Mouse (Mus musculus): ENCODE data around the gene Nfix.

Gene Nfix

DNA sequence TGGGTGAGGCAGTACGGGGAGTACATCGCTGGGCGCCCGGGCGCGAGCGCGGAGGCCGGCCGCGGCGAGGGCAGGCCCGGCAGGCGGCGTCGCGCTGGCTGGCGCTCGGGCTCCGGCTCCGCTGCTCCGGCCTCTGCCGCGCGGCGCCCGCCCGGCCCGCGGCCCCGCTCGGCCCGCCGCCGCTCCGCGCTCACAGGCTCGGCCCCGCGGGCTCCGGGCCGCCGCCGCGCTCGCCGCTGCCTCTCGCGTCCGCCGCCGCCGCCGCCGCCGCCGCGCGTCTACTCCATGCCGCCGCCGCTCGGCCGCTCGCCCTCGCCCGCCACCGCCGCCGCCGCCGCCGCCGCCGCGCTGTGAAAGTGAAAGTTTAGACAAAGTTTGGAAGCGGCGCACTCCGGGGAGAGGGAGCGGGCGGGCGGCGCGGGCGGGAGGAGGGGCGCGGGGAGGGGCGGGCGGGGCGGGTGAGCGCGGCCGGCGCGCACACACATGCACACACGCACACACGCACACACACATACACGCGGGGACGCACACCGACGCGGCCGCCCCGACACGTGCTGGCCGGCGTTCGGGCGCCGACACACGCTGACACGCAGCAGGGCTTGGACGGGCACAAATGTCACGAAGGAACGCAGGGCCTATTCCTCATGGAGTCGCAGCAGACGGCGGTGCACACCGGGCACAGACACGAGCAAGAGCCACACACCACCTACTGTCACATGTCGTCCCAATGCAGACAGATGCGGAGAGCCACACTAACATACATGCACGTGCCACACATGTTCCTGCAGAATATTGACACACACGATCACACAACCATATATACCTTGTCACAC, at the start of gene Nfix:
Gene Nfix (minus strand): TSS at position 346 of the 833 bp plus-strand sequence.
- DNase-seq, result peak; percentile 76 to 87

DNA sequence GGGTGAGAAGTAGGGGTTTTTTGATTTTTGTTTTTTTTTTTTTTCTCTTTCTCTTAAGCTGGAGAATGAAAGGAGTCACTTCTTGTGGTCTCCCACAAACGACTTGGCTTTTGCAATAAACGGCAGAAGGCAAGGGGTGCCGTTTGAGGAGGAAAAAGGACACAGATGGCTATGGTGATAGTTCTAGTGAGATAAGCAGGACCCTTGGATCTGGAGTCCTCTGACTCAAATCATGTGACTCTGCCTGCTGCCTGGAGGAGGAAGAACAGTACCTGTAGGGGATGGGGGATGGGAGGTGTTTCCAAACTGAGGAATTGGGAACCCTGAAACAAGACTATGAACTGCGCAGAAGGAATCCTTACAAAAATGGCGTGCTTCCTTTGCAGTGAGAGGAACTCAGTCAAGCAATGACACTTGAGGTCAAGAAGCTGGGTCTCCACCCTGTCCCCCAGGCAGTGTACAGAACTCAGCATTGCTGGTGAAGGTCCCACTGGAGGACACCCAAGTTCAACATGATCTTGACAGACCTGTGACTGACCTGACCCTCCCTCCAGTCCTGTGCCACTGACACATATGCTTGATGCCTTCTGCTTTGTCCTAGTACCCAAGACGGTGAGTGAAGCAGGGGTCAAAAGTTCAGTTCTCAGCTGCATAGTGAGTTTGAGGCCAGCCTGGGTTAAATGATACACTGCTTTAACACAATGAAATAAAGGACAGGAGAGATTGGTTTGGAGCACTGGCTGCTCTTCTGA, 47.7 kb upstream of the Nfix start:
- peak in 1 of 2 experiments; percentile 34 for DNase-seq

DNA sequence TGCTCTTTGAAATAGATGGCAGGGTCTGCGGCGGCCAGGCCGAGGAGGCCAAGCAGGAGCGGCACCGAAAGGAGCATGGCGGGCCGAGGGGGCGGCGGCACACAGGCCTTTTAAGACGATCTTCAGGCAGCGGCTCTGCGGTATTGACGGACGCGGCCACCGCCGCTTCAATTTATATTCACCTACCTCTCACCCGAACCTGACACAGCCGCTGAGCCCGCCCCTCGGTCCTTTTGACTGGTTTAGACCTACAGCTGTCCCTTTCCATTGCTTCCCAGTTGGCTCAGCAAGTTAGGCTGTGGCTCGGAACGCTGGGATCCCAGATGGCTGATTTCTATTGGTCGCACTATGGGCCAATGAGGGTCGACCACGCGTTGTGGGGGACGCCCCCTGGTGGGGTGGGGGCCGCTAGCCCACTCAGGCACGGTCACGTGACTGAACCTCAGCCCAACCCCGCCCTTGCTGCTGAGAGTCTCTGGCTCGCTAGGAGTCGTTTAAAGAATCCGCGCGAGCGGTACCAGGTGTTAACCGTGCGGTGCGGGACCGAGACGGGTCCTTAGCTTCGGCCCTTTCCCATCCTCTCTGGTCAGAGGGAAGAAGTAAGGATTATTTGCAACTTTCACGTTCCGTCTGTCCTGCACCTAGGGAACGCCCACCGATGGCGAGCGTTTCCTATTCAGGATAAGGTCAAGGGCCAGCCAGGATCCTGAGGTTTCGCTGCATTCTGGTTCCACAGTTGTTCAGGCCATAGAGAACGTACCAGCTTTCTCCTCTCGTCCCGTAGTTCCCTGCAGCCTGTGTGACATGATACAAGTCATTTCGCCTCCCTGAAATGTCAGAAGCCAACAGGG, 46.8 kb upstream of the Nfix start, which contains the start of gene Calr:
Gene Calr (minus strand): TSS at position 213 of the 851 bp plus-strand sequence.
- peak; percentile 99 to 100 for DNase-seq

DNA sequence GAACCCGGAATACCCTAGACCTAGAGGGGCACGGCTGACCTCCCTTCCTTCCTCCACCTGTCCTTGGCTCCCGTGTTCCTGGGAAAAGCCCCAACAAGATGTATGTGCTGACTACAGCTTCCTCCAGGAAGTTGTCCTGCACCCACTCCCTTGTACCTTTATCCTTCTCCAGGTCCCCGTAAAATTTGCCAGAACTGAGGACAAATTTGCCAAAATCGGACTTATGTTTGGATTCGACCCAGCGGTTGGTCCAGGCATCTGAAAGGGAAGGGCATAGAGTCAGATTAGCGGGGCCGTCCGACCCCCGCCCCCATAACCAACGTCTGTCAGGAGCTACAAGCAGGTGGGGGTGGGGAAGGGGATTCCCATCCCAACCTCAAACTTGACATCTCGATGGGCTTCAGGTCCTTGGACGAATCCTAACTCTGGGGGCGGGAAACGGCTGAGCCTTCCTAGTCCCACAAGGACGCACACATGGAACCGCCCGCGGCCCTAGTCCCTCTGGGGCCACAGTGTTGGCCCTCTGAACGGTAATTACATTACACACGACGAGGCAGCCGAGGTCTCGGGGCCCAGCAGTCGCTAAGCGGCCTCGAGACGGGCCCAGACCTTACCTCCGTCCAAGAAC, 46.1 kb upstream of the Nfix start:
- no peak for DNase-seq

DNA sequence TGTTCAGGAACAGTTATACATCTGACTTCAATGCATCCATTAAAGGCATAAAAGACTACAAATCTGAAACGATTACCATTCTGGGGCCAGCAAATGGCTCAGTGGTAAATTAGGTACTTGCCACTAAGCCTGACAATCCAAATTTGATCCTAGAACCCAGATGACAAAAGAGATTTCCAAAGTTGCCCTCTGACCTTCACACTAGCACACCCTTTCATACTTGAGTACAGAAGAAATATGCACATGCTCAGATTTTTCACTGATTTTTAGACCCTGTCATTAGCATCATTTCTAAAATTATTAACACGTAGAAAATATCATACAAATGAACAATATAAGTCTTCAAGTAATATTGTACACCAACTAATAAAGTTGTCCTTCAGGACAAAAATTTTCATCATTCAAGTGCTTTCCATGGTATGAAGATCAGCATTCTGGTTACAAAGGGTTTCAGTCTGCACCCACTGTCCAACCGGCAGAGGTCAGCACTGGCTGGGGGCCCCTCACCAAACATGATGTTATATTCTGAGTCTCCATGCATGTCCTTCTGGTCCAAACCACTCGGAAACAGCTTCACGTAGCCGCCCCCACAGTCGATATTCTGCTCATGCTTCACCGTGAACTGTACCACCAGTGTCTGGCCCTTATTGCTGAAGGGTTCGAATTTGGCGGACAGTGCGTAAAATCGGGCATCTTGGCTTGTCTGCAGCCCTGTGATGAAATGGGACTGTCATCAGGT, 45.4 kb upstream of the Nfix start:
- peak; percentile 45 to 66 for DNase-seq

DNA sequence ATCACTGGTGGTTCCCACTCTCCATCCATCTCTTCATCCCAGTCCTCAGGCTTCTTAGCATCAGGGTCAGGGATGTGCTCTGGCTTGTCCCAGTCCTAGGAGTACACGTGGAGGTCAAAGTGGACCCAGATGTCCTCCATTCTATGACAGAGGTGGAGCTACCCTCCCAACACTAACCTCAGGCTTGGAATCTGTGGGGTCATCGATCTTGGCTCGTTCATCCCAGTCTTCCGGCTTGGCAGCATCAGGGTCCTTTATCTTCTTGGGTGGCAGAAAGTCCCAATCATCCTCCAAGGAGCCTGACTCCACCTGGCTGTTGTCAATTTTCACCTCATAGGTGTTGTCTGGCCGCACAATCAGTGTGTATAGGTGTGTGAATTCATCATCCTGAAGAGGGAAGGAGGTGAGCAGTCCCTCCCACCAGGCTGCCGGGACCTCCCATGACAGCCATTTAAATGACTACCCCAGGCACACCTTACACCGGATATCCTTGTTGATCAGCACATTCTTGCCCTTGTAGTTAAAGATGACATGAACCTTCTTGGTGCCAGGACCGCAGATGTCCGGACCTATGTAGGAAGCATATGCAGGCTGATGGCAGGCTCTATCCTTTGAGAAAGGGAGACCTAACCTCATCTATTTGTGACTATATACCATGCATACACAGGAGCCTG, 44.4 kb upstream of the Nfix start:
- DNase-seq, result peak in 1 of 2 experiments; percentile 33

DNA sequence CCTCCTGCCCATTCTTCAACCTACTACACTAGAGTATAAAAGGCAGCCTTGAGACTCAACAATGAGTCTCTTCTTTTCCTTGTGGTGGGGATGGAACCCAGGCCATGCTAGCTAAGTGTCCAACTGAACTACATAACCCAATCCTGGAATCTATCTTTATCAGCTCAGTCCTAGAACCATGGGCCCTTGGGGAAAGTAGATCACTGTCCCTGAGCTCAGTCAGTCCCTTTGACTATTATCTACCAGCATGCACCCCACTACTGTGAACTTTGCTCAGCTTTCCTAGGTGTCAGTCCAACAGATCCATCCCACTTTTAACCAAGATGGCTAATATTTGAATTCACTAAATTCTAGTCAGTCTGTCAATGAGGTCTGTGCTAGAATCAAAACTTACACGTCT, 41.4 kb upstream of the Nfix start:
- DNase-seq, result no peak

DNA sequence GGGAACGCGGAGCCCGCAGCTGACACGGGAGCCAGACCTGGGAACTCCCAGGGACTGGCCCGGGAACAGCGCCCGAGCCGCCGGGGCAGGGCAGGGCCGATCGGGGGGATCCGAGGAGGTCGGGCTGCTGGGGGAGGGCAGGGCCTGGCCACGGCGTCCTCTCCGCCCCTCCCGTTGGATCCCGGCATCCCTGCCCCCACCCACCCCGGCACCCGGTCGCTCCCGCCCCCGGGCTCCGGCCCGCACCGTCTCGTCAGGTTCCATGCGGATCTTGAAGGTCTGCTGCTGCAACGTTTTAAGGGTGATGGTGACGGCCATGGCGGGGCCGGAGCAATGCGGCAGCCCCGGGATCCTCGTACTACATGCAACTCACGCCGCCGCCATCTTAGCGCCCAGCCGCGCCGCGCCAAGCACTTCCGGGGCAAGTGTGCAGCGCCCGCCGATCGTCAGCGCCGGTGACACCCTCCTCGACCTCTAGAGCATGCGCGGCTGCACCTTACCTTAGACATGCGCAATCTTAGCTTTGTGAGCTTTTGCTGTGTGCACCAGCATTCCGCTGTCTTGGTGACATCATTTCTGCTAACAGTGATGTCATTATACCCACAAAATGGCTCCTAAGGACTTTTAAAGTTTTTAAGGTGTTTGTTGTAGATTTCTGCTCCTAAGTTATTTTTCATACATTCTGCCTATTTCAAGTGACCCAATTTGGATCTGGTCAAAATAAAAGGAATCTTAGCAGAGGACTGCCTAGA, 40.3 kb upstream of the Nfix start, which contains the start of gene Rad23a:
Gene Rad23a (minus strand): TSS at position 418 of the 752 bp plus-strand sequence.
- peak; percentile 91 to 96 for DNase-seq

DNA sequence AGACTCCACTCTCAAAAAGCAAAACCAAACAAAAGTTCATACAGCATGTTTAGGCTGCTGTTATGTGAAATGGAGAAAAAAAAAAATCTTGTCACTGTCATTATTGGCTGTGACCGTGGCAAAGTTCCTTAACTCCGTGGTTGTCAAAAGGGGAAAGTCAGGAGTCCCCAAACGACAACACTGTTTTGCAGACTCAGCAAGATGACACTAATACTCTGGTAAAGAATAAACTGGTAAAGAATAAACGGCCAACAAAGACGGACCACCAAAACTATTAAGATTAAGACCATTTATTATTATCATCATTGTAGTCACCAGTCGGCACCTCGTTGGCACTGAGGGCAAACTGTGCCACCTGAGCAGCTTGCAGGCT, 39.7 kb upstream of the Nfix start:
- DNase-seq, result no peak

DNA sequence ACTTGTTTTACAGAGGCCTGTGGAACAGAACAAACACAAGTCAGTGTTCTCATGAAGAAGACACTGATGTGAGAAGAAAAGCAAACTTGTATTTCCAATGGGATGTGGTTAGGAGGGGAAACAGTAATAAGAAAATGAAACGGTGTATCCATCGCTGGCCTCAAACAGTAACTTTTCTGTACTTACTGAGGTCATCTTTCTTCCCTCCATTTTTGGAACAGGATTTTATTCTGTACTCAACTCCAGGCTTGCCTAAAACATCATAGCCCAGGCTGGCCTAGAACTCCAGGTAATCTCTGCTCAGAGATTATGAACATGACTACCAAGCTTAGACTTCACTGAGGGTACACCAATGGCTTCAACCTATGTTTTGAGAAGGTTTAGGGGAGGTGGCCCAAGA, 39.3 kb upstream of the Nfix start:
- DNase-seq, result no peak

DNA sequence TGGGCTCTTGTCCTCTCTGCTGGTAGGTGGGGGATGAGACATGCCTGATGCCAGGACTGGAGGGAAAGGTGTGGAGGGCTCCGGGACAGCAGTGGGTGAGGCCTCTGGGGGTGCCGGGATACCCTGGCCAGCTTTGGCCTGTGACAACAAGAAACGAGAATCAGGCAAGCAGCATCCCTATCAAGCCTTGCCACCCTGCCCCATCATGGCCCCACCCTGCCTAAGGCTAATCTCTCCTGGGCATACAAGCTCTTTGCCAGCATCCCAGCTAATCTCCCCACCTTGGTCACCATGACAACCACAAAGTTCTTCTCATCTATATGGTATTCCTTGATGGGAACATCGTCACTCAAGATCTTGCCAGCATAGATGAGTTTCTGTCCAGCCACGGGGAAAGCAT, 38.4 kb upstream of the Nfix start:
- no peak for DNase-seq

DNA sequence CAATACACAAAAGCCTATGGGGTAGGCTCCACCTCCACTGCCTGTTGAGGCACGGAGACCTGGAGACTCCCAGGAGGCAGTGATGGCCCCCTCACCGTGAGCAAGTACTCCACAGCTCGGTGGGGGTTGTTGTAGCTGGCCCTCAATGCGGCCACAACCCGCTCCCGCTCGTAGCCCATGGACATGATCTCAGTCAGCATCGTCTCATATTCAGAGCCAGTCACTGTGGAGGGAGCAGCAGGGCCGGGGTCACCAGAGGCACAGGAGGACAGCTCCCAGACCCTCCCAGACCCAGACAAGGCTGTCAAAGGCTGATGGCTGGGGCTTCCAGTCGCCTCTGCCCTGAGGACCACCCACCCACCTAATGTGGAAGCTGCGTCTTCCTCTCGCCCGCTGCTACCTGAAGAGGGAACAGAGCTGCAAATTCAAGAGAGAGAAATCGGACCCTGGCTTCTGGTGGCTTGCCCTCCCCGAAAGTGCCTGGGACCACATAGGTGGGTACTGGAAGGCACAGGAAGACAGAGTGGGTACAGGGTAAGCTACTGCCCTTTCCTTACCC, 37.8 kb upstream of the Nfix start:
- no peak for DNase-seq

DNA sequence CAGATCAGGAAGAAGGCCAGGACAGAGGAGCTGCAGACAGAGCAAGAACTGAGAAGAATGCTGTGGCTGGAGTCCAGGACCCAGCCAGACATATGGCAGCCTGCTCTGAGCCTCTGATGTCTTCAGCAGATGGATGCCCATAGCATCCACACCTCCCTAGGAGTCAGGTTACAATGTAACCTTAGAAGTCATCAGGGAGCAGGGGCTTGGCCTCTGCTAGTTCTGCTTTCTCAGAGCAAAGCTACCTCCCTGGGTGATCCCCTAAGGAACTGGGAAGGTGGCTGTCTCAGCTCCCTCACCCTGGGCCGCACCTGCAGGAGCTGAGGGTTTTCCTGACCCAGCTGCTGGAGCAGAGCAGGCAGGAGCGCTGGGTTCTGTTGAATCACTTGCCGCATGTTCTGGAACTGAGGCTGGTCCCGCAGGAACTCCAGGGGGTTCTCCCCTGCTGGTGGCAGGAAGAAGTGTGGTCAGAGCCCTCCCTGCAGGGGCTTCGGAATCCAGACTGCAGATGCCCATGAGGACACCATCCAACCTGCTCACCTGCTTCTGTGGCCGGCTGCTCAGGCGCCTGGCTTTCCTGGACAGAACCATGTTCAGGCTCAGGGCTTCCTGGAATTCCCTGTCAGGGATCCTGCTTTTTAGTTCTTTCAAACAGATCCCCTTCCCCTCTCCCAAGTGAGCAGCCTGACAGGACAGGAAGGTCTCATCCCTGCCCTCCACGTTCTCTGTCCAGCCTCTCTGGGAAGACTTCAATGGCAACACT, 37.2 kb upstream of the Nfix start:
- no peak for DNase-seq

DNA sequence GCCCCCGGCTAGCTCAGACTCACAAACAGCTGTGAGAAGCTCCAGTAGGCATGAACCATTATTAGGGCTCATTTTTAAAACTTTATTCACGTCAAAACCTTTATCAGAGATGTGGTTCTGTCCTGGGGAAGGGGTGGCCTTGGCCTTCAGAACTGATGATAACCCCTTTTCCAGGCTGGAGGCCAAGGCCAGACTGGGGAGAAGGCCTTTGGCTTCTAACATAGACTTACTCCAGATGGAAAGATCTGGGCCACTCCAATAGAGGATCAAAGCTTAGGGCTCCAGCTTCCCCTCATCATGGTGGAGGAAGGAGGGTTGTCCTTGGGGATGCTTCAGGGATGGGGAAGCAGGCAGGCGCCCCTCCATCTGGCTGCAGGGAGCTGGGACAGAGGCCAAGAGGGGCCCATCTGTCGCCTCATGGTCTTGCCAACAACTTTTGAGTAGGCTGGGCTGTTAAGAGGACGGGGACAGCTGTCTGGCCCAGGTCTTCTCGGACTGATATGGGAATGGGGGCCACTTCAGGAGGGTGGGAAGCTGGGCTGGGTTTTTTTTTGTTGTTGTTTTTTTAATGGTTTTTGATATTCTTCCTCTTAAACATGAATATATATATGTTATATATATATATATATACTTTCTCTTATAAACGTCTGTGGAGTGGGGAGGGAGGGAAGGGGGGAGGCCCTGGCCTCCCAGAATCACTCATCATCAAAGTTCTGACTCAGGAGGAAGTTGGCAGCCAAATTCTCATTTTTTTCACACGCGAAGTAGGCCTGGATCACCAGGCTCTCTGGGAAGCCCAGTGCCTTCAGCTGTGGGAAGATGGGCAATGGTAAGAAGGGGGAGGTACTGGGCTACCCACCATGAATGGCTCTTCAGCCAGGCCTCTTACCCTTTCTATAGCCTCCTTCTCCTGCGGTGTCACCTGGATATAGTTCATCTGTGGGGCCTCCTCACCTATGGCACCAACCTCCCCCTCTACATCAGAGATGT, 35.0 kb upstream of the Nfix start:
- no peak for DNase-seq

DNA sequence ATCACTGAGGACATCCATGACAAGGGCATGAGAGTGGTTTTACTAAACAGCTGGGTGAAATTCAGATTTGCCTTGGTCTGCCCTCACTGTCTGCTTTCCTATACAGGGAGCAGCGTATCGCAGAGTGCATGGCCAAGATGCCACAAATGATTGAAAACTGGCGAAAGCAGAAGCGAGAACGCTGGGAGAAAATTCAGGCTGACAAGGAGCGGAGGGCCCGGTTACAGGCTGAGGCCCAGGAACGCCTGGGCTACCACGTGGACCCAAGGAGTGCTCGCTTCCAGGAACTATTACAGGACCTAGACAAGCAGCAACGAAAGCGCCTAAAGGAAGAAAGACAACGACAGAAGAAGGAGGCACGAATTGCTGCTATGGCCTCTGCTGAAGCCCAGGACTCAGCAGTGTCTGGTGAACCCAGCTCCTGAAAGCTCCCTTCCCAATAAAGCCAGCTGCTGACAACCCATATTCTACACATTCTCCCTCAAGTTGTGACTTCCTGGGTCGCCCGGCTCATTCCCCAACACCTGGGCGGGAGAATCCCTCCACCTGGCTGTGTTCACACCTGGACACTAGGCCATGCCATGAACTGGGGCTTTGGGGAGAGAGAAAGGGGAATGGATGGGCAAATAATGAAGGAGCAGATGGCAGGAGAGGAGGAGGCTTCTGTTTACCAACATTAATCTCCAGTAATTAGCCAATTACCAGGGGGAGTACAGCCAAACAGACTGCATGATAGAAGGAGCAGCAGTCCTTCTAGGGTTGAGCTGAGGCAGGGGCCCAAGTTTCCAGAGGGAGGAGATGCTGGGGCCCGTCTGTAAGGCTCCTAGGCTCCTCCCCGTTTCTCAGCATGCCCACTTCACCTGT, 34.1 kb upstream of the Nfix start:
- DNase-seq, result no peak

DNA sequence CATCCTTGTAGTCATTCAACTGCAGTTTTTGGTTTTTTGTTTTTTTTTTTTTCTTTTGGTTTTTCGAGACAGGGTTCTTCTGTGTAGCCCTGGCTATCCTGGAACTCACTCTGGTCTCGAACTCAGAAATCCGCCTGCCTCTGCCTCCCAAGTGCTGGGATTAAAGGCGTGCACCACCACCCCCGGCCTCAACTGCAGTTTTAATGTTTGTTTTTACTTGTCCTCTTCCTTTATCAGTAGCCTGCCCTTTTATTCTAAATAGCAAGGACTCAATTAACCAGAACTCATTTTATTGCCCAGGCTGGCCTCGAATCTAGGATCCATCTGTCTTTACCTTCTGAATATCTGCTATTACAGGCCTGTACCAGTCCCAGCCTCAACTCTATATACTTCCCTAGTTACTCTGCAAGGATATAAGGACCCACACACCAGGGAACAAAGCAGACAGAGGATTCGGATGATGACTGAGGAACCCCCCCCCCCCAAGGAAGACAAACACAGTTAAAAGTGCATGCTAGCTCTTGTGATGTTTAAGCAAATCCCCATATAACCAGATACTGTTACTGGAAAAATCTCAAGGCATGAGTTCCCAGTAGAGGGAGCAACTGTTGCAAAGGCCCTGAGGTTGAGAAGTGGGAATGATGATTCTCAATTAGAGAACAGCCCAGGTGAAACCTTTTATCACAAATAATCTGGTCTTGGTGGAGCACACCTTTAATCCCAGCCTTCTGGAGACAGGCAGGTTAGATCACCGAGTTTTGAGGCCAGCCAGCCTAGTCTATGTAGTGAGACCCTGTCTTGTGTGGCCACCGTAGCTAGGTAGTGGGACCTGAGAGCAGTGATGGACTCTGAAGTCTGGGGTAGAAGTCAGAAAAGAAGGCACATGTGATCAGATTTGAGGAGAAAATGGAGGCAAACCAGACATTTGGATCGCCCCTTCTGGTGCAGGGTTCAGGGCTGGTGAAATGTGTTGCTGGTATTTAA, 32.9 kb upstream of the Nfix start:
- no peak for DNase-seq
